Mouse (Mus musculus) testis, adult 2 months (tissue): Measurements from ENCODE around the gene Hsd17b11.

Experiments
- CTCF ChIP-seq: fragments of 200-500 bp; IDR thresholded peaks from 2 replicates; pipeline ENCODE4 v1.5.1; 2012; ENCODE audit warnings: low read depth, mild to moderate bottlenecking, inconsistent platforms, low read length, moderate library complexity; ENCODE audit not compliant: control insufficient read depth, insufficient read depth, insufficient replicate concordance
- POLR2A ChIP-seq: fragments of 200-500 bp; IDR thresholded peaks from 2 replicates; pipeline ENCODE4 v1.6.1; 2012; ENCODE audit warnings: low read depth, mild to moderate bottlenecking, inconsistent platforms, low read length, moderate library complexity; ENCODE audit not compliant: control insufficient read depth

GRCm38 (mm10) chr5:103962935-103963429 lies 58.7 kb downstream of the Hsd17b11 start:
- TF ChIP-seq CTCF = no peak
- no peak for TF ChIP-seq POLR2A
